Mouse (Mus musculus): ENCODE results near the gene Gm21981.

- TF ChIP-seq ELF1 (IDR thresholded peaks at IDR 0.05; ENCODE audit: low read depth, low read length) = no peak
- no peak for TF ChIP-seq RAD21 (IDR thresholded peaks at IDR 0.05; ENCODE audit: low read depth, low read length)
- TF ChIP-seq CTCF (IDR thresholded peaks at IDR 0.05 in 2 of 3, conservative IDR thresholded peaks at IDR 0.05 in 1 of 3; ENCODE audit: control insufficient read depth in 1 of 3, insufficient read depth in 1 of 3, low read depth in 2 of 3, low read length in 3 of 3, poor library complexity in 1 of 3, severe bottlenecking in 1 of 3) = no peak
- no peak for TF ChIP-seq EP300 (IDR thresholded peaks at IDR 0.05; ENCODE audit: low read depth in 1 of 2, low read length in 2 of 2)
- no peak for TF ChIP-seq POLR2A (IDR thresholded peaks at IDR 0.05; ENCODE audit: control insufficient read depth in 1 of 2, insufficient read depth in 1 of 2, low read depth in 1 of 2, low read length in 2 of 2, poor library complexity in 1 of 2)
- TF ChIP-seq TCF12 (IDR thresholded peaks at IDR 0.05; ENCODE audit: low read depth, low read length) = no peak
- no peak for TF ChIP-seq TBP (IDR thresholded peaks at IDR 0.05; ENCODE audit: low read depth, low read length)
- no peak for TF ChIP-seq POLR2AphosphoS2 (IDR thresholded peaks at IDR 0.05; ENCODE audit: low read length)
- no peak for TF ChIP-seq GATA1 (IDR thresholded peaks at IDR 0.05; ENCODE audit: low read depth, low read length)
- no peak for TF ChIP-seq USF1 (IDR thresholded peaks at IDR 0.05; ENCODE audit: low read depth, low read length)
- no peak for TF ChIP-seq POLR2AphosphoS5 (IDR thresholded peaks at IDR 0.05; ENCODE audit: borderline replicate concordance, low read depth, low read length)
- TF ChIP-seq MYB (IDR thresholded peaks at IDR 0.05; ENCODE audit: low read depth, low read length) = no peak
Observed at GRCm38 (mm10) chr17:47738879-47739798, 44.9 kb upstream of the Gm21981 start.
